Mouse (Mus musculus) heart, adult 11 months (tissue): ENCODE measurements around the gene Phtf2.

Experiments used
- DNase-seq: peaks from one replicate; pipeline ENCODE4 v3.0.0; 2022

Gene Phtf2

DNA sequence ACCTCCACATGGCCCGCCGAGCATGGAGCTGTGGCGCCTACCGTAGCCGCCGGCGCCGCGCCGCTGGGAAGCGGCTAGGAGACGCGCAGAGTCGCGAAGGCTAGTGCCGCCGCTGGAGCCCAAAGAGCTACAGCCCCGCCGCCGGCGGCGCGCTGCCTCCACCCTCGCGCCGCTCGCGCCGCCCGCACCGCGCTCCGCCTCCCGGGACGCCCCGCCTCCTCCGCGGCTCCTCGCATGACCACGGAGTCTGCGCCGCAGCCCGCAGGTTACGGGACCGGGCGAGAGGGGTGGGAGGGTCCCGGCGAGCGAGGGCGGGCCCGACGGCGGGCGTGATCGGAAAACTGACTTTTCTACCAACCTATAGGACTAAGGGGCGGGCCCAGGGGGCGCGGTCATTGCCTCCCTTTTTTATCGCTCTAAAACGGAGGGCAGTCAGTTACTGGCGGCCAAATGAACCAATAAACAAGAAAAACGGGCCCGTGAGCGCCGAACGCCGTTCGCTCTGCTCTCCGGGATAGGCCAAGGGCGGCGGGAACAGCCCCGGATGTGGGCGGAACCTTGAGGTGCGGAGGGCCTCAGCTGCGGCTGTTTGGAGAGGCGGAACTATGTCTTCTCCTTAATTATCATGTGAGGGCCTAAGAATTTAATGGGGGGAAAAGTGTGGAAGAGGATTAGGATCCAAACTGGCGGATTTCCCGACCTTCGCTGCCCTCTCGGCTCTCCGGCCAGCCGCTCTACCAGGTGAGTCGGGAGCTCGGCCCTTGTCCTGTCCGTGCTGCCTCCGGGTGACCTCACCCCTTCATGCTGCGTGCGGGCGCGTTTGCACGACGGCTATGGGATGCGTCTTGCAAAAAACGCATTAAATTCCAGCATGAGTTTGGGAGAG is at the start of gene Phtf2, which contains the start of gene Tmem60:
Phtf2 (minus strand) TSS at position 210 of the 886 bp plus-strand sequence.
Tmem60 (plus strand) TSS at position 277 of the 886 bp plus-strand sequence.
- DNase-seq: peak; percentile 100

DNA sequence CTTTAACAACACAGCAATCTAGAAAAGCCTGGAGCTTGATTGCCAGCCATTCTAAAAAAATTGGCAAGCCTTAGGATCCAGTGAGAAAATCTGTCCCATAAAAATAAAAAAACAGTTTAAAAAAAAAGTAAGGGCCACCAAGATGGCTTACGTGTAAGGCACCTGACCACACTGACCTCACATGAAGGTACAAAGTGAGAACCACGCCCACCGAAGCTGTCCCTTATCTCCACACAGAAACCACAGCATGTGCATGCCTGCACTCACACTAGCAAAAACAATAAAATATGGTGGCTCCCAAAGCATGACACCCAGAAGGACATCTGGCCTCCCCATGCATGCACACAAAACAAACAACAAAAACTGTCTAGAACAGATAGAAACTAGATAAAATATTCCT is 49.4 kb upstream of the Phtf2 start:
- no peak for DNase-seq

DNA sequence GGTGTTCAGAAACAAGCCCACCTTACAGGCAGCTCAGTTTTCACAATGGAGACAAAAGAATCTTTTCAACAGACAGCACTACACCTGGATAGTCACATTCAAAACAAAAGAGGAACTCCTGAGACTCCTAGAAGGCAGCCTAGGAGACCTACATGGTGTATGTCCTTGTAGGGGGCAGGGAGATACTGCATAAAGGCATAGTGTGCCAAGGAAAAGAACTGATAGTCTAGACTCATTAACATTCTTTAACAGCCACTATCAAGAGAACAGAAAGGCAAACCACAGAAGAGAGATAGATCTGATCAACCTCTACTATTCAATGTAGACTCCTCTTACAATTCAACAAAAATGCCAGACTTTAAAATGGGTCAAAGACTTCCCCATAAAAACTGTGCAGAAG is 48.5 kb upstream of the Phtf2 start:
- DNase-seq: no peak

DNA sequence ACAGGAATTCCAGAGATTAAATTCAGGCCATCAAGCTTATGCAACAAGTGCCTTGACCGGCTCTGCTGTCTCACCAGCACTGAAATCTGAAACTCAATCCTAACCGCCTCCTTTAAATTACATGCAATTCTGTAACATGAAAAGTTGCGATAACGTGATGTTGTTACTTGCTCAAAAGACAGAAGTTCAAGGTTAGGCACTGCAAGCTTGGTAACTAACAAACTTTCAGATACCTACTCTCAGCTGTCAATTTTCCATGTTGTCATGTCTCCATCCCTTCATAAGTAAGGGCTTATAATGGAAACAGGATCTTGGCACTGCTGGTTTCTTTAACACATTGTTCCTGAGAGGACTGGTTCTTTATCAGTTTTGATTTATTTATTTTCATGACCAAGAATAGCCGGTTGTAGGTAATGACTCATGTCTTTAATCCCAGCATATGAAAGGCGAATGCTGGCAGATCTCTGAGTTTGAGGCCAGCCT is 47.8 kb upstream of the Phtf2 start:
- no peak for DNase-seq

DNA sequence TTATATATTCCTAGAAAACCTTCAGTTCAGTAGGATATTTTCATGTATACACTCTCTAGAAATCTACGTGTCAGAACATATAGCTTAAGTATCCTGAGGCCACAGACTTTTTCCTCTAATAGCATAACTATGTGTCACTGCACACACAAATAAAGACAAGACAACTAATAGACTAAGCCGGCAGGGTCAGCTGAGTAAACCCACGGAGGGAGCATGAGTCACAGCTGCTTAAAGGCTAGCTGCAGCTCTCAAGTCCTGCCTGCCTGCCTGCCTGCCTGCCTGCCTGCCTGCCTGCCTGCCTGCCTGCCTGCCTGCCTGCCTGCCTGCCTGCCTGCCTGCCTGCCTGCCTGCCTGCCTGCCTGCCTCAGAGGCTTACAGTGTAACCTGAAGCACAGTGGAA is 43.5 kb upstream of the Phtf2 start:
- DNase-seq: no peak

DNA sequence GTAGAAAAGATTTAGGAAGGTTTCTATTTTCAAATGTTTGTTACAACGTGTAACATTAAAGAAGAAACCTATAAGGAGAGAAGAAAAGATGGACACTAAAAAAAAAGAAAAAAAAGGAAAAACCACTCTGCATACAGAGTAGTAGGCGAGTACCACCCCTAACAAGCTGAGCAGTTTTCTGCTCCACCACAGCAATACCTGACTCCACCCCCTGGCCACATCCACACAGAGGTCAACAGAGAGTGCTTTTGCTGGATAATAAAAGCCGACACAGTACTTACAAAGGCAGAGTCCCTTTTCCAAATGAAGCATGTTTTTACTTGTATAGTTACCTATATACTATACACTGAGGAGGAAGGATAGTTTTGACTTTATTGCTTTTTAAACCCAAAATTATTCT is 42.7 kb upstream of the Phtf2 start:
- no peak for DNase-seq

DNA sequence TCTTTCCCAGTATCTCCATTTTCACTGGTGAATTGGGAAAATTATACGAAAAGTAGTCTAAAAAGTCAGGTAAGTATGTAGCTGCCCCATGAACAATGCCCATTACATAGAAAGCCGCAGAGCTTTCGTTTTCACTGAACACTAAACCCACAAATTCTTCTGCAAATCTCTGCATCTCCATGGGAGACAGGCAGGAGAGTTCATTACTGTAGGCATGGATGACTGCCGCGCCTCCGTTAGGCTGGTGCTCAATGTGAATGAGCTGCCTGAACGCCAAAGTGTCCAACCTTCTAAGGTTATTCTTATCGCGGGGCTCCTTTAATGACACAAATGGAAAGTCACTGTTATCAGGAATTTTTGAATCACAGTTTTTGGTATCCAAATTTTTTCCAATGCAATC is 37.6 kb upstream of the Phtf2 start:
- DNase-seq: peak; percentile 82

DNA sequence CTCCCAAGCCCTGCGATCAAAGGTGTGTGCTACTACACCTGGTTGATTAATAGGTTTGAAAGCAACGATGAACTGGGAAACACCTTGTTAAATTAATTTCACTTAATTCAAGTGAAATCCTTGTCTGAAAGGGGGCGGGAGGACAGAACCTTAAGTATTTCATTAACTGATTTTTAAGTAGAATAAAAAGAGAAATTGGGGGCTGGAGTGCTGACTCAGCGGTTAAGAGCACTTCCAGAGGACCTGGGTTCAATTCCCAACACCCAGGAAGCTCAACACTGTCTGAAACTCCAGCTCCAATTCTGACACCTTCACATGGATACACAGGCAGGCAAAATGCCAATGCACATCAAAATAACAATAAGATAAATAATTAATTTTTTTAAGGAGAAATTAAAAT is 37.0 kb upstream of the Phtf2 start:
- no peak for DNase-seq

DNA sequence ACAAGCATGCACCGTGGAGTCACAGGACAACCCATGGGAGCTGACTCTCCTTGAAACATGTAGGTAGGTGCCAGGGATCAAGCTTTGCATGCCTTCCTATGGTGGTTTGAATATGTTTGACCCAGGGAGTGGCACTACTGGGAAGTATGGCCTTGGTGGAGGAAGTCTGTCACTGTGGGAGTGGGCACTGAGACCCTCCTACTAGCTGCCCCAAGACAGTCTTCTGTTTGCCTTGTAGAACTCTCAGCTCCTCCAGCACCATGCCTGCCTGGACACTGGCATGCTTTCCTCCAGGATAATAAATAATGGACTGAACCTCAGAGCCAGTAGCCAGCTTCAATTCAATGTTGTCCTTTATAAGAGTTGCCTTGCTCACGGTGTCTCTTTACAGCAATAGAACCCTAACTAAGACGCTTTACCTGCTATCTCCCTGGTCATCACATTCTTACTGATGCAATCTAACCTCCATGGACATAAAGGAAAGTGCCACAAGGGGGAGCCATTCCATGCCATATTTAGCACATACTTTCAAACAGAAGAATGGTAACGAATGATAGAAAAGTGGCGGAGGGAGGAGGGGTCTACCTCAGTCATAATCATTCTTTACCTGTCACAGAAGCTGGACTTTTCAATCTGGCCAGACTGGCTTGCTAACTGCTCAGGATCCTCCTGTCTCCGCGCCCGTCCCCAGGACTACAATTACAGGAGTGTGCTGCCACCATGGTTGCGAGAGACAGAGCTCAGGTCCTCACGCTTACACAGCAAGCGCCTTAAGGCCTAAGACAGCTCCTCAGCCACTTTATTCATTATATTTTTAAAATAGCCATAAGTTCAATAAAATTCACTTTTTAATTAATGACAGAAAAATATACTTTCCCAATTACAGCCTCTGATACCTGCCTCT is 31.7 kb upstream of the Phtf2 start:
- DNase-seq: peak; percentile 93

DNA sequence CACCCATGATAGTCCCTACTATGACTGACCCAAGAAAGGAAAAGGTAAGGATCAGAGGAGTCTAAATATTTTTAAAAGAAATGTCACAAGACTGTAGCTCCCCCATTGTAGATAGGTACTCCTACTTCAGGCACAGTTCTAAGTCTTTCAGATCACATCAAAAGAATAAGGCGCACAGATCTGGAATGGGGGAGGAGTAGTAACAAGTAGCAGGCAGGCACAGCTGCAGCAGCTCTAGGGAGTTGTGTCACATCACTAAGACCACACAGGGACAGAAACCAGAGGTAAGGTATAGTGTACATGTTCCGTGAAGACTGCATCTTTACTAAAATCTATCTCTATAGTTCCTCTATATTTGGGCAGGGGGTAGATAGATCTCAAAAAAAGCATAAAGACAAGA is 29.8 kb upstream of the Phtf2 start:
- DNase-seq: no peak

DNA sequence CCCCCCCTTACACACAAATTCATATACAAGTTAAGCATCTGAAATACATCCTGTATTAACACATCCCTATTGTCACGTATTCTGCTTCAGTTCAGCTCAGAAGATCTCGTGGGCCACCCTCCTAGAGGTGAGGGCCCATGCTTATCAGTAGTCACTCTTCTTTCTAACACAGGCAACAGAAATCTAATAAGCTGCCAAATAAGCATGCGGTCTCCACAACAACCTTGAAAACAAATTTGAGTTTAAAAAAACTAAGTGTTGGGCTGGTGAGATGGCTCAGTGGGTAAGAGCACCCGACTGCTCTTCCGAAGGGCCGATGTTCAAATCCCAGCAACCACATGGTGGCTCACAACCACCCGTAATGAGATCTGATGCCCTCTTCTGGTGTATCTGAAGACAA is 24.3 kb upstream of the Phtf2 start:
- no peak for DNase-seq

DNA sequence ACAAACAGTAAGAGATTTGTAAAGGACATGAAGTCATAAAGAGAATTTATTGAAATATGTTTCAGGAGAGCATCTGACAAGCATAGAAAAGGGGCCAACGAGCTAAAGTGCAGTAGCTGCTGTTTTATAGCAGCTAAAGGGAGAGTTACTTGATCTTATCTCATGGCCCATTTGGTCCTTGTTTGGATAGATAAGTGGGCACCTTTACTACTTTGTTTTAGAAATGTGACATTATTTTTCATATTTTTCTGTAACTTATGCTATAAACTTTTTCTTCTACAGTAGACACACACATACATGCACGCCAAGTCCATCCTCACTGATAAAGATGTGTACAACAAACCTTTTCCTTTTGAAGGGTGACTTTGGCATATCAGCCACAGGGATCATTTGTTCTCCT is 23.5 kb upstream of the Phtf2 start:
- no peak for DNase-seq

DNA sequence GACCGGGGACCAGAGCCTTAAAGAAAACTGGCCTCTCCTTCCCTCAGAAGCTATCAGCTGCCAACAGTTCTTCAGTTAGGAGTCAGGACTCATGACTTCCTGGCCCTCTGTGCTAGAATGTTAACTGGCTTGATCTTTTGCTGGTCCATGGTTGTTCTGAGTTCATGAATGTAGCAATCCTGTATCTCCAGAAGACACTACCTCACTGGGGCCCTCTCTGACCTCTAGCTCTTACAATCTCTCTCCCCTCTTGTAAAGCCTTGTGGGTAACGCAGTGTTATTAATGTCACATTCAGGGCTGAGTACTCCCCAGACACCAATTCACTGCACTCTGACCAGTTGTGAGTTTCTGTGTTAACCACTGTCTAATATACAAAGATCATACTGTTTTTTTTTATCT is 22.7 kb upstream of the Phtf2 start:
- DNase-seq: no peak

DNA sequence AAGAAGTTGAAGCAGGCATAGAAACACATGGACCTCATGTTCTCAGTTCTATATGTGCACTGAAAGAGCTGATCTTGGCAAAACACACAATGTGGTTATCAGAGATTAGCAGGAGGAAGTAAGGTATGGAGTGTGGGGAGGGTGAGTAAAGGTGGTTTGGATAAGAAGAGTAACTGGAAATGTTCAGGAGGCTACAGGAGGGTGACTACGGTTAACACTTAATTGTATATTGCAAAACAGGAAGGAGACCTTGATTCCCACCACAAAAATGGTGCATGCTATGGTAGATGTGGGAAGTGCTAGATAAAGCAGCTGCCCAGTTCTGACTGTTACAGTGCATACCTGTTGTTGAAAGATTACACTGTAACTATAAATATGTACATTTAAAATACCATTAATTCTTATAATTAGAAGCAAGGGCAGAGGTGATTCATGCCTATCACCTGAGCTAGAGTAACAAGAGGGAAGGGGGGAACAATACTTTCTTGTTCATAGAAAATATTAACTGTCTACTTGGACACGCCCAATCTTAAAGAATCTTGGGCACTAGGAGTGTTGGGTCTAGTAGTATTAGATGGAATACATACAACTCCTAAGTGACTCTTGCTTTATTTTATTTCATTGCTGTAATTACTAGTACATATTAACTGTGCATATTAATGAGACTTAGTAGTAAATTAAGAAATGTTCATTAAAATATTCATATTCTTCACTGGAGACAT is 15.7 kb upstream of the Phtf2 start:
- DNase-seq: no peak

DNA sequence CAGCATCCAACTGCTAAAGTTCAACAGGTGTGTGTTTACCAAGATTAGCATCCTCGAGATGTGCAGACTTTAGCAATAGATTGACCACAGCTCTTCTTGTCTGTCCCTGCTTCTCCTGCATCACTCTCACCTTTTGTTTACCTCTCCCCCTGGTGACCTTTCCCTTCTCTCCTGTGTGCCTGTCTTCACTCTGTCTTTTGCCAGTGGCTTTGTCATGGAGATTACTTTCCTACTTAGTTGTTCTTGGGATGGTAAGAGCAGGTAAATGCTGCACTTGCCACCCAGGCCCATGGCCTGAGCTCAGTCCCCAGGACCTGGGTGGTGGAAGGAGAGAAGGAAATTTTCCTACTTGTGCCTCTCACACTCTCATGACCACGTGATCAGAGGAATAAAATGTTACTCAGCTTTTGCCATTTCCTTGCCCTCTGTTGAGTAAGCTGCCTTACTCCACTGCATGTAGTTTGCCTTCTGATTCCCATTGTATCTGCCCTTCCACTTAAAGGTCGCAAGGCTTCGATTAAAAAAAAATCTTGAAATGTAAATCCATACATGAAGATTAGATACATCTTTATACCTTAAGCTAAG is 2.2 kb upstream of the Phtf2 start:
- DNase-seq: no peak

DNA sequence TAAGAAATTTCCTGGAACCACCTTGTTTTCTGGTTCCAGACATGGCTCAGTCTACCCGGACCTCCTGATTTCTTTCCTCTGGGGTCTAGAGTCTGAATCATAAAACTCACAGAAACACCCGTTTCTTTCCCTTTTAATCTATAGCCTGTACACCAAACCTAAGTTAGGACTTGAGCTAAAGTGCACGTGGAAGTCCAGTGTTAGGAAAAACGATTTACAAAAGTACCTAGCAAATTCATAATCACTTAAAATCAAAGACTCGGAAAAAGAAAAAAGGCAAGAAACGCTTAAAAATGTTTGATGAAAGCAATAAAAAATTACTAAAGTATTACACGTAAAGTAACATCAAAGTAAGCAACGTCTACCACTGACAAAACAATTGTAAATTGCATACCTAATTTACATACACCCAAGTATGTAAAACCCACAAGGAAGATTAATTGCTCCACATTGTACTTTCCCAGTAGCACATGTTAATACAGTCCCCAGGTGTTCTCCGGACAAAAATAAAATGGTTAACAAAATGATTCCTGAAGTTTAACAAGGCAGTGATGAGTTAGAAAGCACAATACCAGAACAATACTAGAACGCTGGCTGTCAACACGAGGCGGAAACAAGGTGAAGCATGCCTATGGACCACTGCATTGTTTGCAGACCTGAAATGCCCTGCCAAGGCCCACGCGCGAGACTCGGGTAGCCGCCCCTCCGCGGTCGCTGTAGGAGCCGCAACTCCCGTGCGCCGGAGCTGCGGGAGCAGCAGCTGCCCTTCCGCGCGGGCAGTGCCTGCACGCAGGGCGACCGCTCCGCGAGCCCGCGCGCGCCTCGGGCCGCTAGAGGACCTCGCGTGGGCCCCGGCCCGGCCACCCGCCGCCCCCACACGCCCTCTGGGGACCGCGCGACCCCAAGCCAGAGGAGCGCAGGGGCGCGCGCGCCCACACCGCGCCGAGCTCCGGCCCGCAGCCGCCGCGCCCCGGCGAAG is 838 bp downstream of the Phtf2 start:
- no peak for DNase-seq

DNA sequence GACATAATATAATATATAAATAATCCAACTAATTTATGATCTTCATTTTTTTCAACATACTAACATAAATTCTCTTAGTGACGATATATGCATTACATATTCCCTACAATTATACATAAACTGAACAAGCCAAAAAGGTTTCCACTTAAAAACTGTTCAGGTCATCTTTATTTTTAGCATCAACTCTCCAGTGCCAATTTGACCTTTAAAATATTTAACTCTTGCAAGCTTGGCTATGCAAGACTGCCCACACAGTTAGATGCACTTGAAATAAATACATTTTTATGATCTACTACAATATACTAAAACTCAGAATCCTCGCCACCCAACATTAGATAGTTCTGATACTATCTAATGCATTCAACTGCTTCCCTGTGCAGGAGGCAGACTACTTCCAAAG is 1.5 kb downstream of the Phtf2 start:
- DNase-seq: no peak

DNA sequence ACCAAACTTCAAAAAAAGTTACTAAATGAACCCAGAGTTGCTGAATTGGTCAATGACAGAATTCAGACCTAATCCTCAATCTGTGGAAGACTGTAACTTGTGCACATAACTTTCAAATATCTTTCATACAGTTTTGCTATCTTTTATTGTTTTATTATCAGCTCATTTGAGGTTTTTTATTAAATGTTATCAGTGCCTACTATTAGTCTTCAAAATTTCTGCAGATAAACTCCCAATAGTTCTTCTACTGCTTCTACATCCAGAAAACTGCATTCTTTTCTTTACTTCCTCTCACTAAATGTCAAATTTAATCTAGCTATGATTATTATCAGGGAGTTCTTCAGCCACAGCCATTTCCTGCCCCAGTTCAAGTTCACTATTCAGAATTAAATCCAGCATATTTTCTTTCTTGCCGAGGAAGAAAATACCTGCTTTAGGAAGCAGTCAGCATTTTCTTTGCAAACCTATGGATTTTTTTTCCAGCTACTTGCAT is 4.9 kb downstream of the Phtf2 start:
- no peak for DNase-seq

DNA sequence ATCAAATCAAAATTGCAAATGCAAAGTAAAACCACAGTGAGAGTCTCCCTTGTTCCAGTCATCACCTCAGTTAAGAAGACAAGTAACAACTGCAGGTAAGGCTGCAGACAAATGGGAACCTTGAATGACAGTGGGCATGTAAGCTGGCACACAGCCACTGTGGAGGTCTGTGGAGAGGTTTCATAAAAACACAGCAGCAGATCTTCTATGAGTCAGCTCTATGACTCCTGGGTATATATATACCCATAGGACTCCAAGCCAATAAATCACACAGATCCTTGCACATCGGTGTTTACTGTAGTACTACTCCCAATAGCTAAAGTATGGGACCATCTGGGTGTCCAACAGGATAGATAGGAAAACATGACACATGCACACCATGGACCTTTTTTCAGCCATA is 8.8 kb downstream of the Phtf2 start:
- no peak for DNase-seq

DNA sequence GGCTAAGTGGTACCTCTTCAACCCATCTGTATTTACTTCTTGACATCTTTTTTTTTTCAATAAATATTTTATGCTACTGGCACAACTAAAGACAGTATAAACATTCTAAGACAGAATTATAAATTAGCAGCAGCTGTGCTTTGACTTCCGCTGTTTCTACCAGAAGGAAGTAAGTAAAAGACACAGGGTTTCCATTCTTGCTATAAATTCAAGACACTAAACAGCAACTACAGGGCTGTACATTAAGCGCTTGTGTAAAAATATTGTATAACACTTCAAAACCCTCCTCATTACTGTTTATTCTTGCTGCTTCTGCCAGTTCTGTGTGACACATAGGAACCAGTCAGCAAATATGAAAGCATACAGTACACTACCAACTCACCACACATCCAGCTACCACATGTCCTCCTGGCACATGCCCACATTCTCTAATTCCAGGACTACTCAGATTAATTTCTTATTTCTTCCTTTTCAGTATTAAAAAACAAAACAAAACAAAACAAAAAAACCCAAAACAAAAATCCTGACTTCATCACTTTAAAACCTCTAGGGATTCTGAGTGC is 16.6 kb downstream of the Phtf2 start:
- no peak for DNase-seq
